Mouse (Mus musculus) intestine, embryonic 14.5 days (tissue): ENCODE results near the gene Myh13. TPM values are rescaled to one million over a fixed set of nuclear protein-coding genes. Genes with fewer than 3 reads are reported as not detected.

Source experiments
- ATAC-seq: fragments of 200-750 bp; cut with Nextera tagmentation; replicated peaks from 2 replicates; pipeline ENCODE4 v1.8.0; 2017; ENCODE audit warnings: low read depth, moderate number of reproducible peaks, moderate TSS enrichment, moderate library complexity; ENCODE audit not compliant: low FRiP score, low TSS enrichment
- DNase-seq: peaks from one replicate; pipeline ENCODE4 v3.0.0-alpha.2; 2018; ENCODE audit warnings: low spot score
- H3K27ac ChIP-seq: fragments of 300-500 bp; sonication (generic); 2 replicates; pipeline ENCODE4 v1.5.1; 2014; ENCODE audit warnings: low read depth, mild to moderate bottlenecking, control low read depth
- H3K27me3 ChIP-seq: fragments of 300-500 bp; sonication (generic); replicated peaks from 2 replicates; pipeline ENCODE4 v1.6.1; 2014; ENCODE audit warnings: low read length, control low read depth; ENCODE audit not compliant: control insufficient read depth, insufficient read depth
- H3K36me3 ChIP-seq: fragments of 300-500 bp; sonication (generic); 2 replicates; pipeline ENCODE4 v1.6.1; 2014; ENCODE audit warnings: low read length, control low read depth; ENCODE audit not compliant: control insufficient read depth, insufficient read depth
- H3K4me1 ChIP-seq: fragments of 300-500 bp; sonication (generic); replicated peaks from 2 replicates; pipeline ENCODE4 v1.6.1; 2014; ENCODE audit warnings: low read length, control low read depth, mixed read lengths; ENCODE audit not compliant: control insufficient read depth, insufficient read depth
- H3K4me2 ChIP-seq: fragments of 300-500 bp; sonication (generic); 2 replicates; pipeline ENCODE4 v1.6.1; 2014; ENCODE audit warnings: low read length
- H3K4me3 ChIP-seq: fragments of 300-500 bp; sonication (generic); 2 replicates; pipeline ENCODE4 v1.5.1; 2014; ENCODE audit warnings: low read depth, low read length, control low read depth, mixed read lengths
- H3K9ac ChIP-seq: fragments of 300-500 bp; sonication (generic); 2 replicates; pipeline ENCODE4 v1.6.1; 2014; ENCODE audit warnings: mild to moderate bottlenecking, low read length
- H3K9me3 ChIP-seq: fragments of 300-500 bp; sonication (generic); 2 replicates; pipeline ENCODE4 v1.6.1; 2016; ENCODE audit warnings: low read length, control low read depth; ENCODE audit not compliant: control insufficient read depth
- WGBS: fragments of 180-500 bp; shearing (Covaris S2); extraction: QIAGEN DNeasy Blood & Tissue Kit; methylation state at CpG from one replicate; pipeline ENCODE4 v1.1.7; 2014; 5-methylcytosine and 5-hydroxymethylcytosine counted together
- polyA plus RNA-seq: library from polyadenylated mRNA; unstranded; fragments of >200 nt; fragmentation: Nextera tagmentation; extraction: Ambion mirVana; gene quantifications from 2 replicates; pipeline ENCODE4 v1.2.1, GENCODE M21; 2014

The Myh13 gene
- not detected in 2 replicates for polyA plus RNA-seq

DNA sequence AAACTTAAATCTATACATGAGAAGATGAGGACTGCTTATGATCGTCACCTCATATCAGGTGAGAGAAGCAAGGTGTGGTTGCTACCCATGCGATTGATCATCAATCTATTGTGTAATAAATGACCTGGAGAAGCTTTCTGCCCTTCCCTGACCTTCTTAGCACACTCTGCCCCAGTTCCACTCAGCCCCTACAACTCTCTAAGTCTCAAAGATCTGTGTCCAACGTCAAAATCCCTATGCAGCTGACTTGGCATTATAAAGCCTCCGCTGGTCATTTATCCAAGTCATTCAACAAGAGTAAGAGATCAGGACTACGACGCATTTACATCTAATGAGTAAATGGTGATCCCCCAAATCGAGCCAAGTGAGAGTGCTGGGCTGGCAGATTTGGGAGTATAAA lies at the start of gene Myh13:
Gene Myh13 (plus strand): TSS at position 301 of the 400 bp plus-strand sequence.
- no peak within 1 kb of the TSS for H3K4me2 ChIP-seq
- WGBS, result 86% methylated on average over 7 of the region's 7 CpGs
- no peak within 1 kb of the TSS for H3K27ac ChIP-seq
- no peak for ATAC-seq
- no peak for DNase-seq
- no peaks in the 10 kb centered on the region for H3K9me3 ChIP-seq
- H3K4me1 ChIP-seq, result no peaks in the 10 kb centered on the region
- no peaks in the 10 kb centered on the region for H3K36me3 ChIP-seq
- no peak within 1 kb of the TSS for H3K9ac ChIP-seq
- no peaks in the 10 kb centered on the region for H3K27me3 ChIP-seq
- H3K4me3 ChIP-seq, result no peak within 1 kb of the TSS

DNA sequence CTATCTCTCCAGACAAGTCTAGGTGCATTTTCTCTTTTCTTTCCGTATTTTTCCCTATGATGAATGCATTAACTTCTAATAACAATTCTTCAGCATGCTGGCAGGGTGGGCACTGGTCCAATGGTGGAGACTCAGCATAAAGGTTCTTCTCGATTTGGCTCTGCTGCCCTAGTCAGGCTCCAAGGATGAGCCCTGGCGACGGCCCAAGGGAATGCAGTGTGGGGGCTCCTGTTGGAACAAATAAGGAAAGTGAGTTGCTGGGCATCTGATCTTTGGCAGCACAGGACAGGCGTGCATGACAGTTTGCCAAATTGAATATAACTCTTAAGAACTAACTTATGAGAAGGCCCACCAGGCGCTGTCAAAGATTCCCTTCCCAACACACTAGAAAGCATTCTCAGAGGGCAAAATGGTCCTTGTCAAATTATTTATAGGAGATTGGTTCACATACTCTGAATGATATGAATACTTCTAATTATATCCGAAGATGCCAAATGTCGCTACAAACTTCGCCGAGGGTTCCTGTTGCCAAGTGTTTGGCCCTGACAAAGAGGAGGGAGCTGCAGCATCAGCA lies 44.8 kb upstream of the Myh13 start, which contains the start of gene Myh8:
Gene Myh8 (plus strand): TSS at position 524 of the 574 bp plus-strand sequence.
- Histone ChIP-seq H3K27me3 (no peaks in the 10 kb centered on the region), H3K27ac (no peak within 1 kb of the TSS), H3K36me3 (no peaks in the 10 kb centered on the region), H3K9me3 (no peaks in the 10 kb centered on the region), H3K4me2 (no peak within 1 kb of the TSS), H3K4me1 (no peaks in the 10 kb centered on the region), H3K4me3 (no peak within 1 kb of the TSS), H3K9ac (no peak within 1 kb of the TSS)
- 74% methylated on average over 10 of the region's 10 CpGs for WGBS
- ATAC-seq, result no peak
- no peak for DNase-seq

DNA sequence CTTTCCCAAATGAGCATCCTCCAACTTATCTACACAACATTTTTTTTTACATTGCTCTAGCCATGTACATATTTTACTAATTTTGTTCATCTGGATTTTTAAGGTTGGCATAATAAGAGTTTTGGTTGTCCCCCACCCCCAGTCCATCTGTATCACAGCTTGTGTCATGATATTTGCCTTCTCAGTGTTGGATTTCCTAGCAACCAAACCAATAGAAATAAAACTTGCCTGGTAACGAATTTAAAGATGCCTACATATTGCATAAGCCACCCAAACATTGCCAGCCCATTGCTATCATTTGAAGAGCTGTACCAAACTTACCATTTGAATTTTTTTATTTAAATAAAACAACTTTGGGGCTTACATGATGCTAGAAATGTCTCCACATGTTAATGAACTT lies 28.0 kb upstream of the Myh13 start:
- Histone ChIP-seq H3K4me3 (no peak overlapping the region), H3K27ac (no peak overlapping the region), H3K27me3 (no peaks in the 10 kb centered on the region), H3K4me1 (no peaks in the 10 kb centered on the region), H3K9me3 (0 out of 2 replicates have a peak, but pooled peaks cover 3% of the 10 kb centered on the region), H3K9ac (no peak overlapping the region), H3K36me3 (no peaks in the 10 kb centered on the region), H3K4me2 (no peak overlapping the region)
- WGBS, result 77% methylated on average over 1 of the region's 1 CpGs
- DNase-seq, result no peak
- ATAC-seq, result no peak

DNA sequence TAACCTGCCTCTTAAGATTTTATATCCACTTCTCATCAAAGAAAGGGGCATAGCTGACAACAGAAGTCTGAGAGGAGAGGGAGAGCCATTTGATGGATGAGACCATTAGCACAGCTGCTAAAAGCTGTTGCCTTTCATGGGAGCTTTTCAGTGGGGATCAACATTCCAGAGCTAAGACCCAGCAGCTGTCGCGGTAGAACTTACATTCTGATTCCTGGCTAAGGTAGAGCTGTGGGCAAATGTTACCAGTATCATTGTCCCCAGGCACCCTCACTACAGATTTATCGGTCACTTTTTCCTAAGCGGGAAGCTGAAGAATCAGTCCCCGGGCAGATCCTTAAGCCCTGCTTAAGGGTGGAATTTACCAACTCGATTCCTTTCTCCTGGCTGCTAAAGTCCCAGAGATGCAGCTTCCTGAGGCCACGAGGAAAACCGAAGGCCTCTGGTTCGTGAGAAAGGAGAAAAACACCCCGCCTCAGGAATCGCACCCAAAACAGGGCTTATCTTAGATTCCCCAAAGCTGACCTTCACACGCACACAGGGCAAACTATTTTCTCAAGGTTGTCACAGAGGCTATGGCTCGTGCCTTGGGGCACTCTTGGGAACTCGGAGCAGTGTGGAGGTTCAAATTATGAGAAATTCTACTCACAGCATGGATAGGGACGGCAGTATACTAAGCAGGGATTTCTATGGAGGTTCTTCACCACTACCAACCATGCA lies 7.6 kb upstream of the Myh13 start:
- DNase-seq, result no peak
- Histone ChIP-seq H3K36me3 (no peaks in the 10 kb centered on the region), H3K4me1 (no peaks in the 10 kb centered on the region), H3K9ac (no peak overlapping the region), H3K9me3 (peaks cover 3% of the 10 kb centered on the region; the same call in 1 of the 2 replicates), H3K27me3 (no peaks in the 10 kb centered on the region), H3K4me3 (no peak overlapping the region), H3K4me2 (no peak overlapping the region), H3K27ac (no peak overlapping the region)
- WGBS, result 46% methylated on average over 15 of the region's 15 CpGs
- no peak for ATAC-seq

DNA sequence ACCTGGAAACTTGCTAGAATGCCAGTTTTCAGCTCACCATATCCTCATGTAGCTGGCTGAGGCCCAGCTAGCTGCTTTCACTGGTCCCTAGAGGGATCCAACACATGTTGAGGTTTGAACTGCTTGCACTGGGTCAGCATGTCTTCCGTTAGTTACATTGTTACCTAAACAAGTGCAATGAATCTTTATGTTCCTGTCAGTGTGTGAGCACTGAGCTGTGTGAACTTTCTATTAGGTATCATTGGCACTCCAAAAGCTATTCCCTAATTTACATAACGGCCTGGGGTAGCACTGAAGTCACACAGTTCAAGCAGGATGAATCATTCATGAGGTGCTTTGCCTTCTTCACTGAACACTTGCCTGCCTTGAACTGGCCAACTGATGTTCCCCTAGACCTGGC lies 5.1 kb downstream of the Myh13 start:
- H3K36me3 ChIP-seq, result no peaks in the 10 kb centered on the region
- H3K4me3 ChIP-seq, result no peak overlapping the region
- H3K4me1 ChIP-seq, result no peaks in the 10 kb centered on the region
- no peaks in the 10 kb centered on the region for H3K27me3 ChIP-seq
- 70% methylated on average over 2 of the region's 2 CpGs for WGBS
- H3K9me3 ChIP-seq, result no peaks in the 10 kb centered on the region
- no peak overlapping the region for H3K4me2 ChIP-seq
- no peak for ATAC-seq
- no peak for DNase-seq
- H3K27ac ChIP-seq, result no peak overlapping the region
- no peak overlapping the region for H3K9ac ChIP-seq

DNA sequence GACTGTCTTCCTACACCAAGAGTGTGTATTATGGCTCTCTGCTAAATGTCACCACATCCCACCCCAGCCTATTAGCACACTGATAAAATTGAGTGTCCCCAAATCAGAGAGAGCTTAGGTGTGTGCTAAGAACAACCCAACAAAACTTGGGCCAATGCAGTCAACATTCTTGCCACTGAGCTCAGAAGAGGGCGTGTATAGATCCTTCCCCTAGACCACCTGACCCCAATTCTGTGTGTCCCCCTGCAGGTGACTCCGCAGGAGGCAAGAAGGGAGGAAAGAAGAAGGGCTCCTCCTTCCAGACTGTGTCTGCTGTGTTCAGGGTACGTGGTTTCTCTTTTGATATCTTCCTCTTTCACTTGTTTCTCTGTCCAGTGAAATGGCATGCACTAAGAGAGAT lies 23.1 kb downstream of the Myh13 start:
- ATAC-seq, result no peak
- no peak for DNase-seq
- Histone ChIP-seq H3K27ac (no peak overlapping the region), H3K4me3 (no peak overlapping the region), H3K27me3 (no peaks in the 10 kb centered on the region), H3K36me3 (no peaks in the 10 kb centered on the region), H3K9me3 (no peaks in the 10 kb centered on the region; the same call in 1 of the 2 replicates), H3K4me1 (no peaks in the 10 kb centered on the region), H3K4me2 (no peak overlapping the region), H3K9ac (no peak overlapping the region)
- 54% methylated on average over 3 of the region's 3 CpGs for WGBS

DNA sequence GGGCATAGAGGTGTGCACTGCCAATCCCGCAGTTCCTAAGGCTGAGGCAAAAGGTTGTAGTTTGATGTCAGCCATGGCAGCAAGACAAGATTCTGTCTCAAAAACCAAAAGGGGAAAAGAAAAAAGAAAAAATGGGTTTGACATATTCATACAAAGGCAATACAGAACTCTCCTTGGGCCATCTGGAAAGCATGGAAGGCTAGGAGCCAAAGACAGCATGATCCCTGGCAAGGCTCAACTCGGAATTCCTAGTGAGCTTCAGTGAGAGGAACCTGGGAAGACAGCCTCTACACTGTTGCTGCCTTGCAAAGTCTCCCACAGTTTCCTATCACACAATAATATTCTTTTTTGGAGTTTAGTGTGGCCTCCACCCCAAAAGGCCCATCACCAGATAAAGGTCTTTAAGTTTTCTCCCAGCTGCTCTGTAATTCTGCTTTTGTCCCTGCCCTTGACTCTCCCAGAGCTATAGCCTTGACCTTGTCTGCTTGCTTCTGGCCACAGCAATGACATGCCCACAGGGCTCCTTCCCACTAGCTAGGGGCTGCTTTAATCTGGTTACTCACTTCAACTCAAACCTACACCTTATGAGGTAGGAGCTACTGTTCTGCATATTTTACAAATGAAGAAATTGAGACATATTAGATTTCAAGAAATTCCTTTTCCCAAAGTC lies 23.9 kb downstream of the Myh13 start:
- no peak overlapping the region for H3K9ac ChIP-seq
- no peaks in the 10 kb centered on the region; the same call in 1 of the 2 replicates for H3K9me3 ChIP-seq
- no peaks in the 10 kb centered on the region for H3K27me3 ChIP-seq
- WGBS, result 60% methylated on average over 2 of the region's 2 CpGs
- H3K4me1 ChIP-seq, result no peaks in the 10 kb centered on the region
- H3K27ac ChIP-seq, result no peak overlapping the region
- no peak for ATAC-seq
- no peak for DNase-seq
- H3K4me2 ChIP-seq, result no peak overlapping the region
- no peak overlapping the region for H3K4me3 ChIP-seq
- H3K36me3 ChIP-seq, result no peaks in the 10 kb centered on the region

DNA sequence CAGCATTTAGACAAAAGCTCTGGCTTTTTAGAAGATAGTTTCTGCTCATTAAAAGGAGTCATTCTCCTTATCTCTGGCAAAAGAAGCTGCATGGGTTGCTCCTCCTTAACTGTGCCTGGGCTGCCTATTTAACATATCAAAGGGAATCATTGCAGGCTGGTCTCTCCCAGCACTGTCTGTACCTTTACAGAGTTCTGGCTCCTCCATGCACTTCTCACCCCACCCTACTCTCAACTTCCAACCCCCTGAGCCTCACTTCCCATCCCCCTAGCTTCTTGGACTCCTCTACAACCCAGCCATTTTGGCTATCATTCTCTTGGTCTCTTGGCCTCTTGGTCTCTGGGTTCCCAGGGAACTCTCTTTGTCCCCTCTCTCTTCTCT lies 24.4 kb downstream of the Myh13 start:
- Histone ChIP-seq H3K4me3 (no peak overlapping the region), H3K4me1 (no peaks in the 10 kb centered on the region), H3K9ac (no peak overlapping the region), H3K27me3 (no peaks in the 10 kb centered on the region), H3K4me2 (no peak overlapping the region), H3K27ac (no peak overlapping the region), H3K36me3 (no peaks in the 10 kb centered on the region), H3K9me3 (no peaks in the 10 kb centered on the region)
- ATAC-seq, result no peak
- DNase-seq, result no peak
